27 mouse cellular contexts compared by ENCODE assay signal in genomic region chr13:95158986-95159385, GRCm38 (mm10).
A peak's percentile ranks its signal among the peaks of the same experiment; 100 is the strongest.
DNase-seq lines count a peak whose midpoint lies in the region; ATAC-seq and TF ChIP-seq lines count a peak whose summit lies in the region.
"Had no signal": no experiment of that assay in that cellular context is flagged by ENCODE, and none has a peak within 500 bp of the region (broad histone marks: within the 10 kb centered on the region; RNA-seq: fewer than 3 reads in every experiment).

No protein-coding gene starts in this region.

- intact Hi-C loops in left cerebral cortex, adult 2 months (cut with DNase I), result no loop called here
- intact Hi-C loops in left cerebral cortex, postnatal 10 days (cut with DNase I), result no loop called here

- H3K4me3 ChIP-seq in left cerebral cortex, adult 2 months, result no peak overlapping the region
- H3K4me3 ChIP-seq: embryonic facial prominence, embryonic 13.5 days; embryonic facial prominence, embryonic 15.5 days; erythroblast, embryonic 14.5 days; forebrain, embryonic 10.5 days; forebrain, embryonic 12.5 days had no signal

- ATAC-seq in frontal cortex, adult (ENCODE audit: low TSS enrichment), result peak; percentile 68
- ATAC-seq: activated CD4-positive, CD25-positive, alpha-beta regulatory T cell, adult 4 months; CD4-positive, CD25-positive, alpha-beta regulatory T cell, adult 4 months; forebrain, embryonic 14.5 days; forebrain, embryonic 16.5 days; Patski had no signal

- TF ChIP-seq CTCF in left cerebral cortex, adult 2 months (IDR thresholded peaks at IDR 0.05), result no peak

- peak overlapping the region; percentile 69 for H3K27ac ChIP-seq in left cerebral cortex, adult 2 months
- H3K27ac ChIP-seq: embryonic facial prominence, embryonic 13.5 days; embryonic facial prominence, embryonic 15.5 days; forebrain, embryonic 10.5 days; forebrain, embryonic 12.5 days had no signal

- DNase-seq in frontal cortex, postnatal 14 days (ENCODE audit: low spot score in 2 of 2), result no peak
- no peak for DNase-seq in left cerebral cortex, adult 2 months (ENCODE audit: extremely low spot score in 1 of 2, low spot score in 2 of 2)
- no peak for DNase-seq in left cerebral cortex, postnatal 10 days (ENCODE audit: extremely low spot score in 1 of 2, low spot score in 2 of 2)
- DNase-seq in right cerebral cortex, postnatal 10 days (ENCODE audit: low spot score in 2 of 2), result peak; percentile 35 to 54
- no peak for DNase-seq in right cerebral cortex, postnatal 4 days
- DNase-seq: adrenal gland, adult 8-10 months; adrenal gland, postnatal 14 days; adrenal gland, postnatal 36 days; B cell, adult 2 months; cerebellum, adult 11 months; cerebellum, adult 18-20 months; cerebellum, adult 8-10 months; cerebellum, adult 9-11 months; cerebellum, postnatal 14 days; cerebellum, postnatal 36 days; embryo, embryonic 11 days had no signal

Comparison
In these comparisons a context has a peak if more than half of its experiments do, and no peak if none do; other contexts are left out.
1. DNase-seq: peak in right cerebral cortex, postnatal 10 days (2 of 2); none in frontal cortex, postnatal 14 days (0 of 2), left cerebral cortex, adult 2 months (0 of 2), left cerebral cortex, postnatal 10 days (0 of 2) and right cerebral cortex, postnatal 4 days (single experiment).